Mouse (Mus musculus): Measurements from ENCODE around the gene Ypel2. TPM values are rescaled to one million over a fixed set of nuclear protein-coding genes. Genes with fewer than 3 reads are reported as not detected.

Ypel2 gene
- polyA plus RNA-seq, 1 experiment from 2014 or later: 7.1 TPM

- Histone ChIP-seq H3K36me3 (ENCODE audit: control insufficient read depth, insufficient read depth) (no peaks in the 10 kb centered on the region), H3K27me3 (replicated peaks; ENCODE audit: control insufficient read depth, insufficient read depth, low read length) (no peaks in the 10 kb centered on the region), H3K4me2 (ENCODE audit: low read length) (no peak overlapping the region), H3K9me3 (ENCODE audit: control insufficient read depth, low read length) (no peaks in the 10 kb centered on the region), H3K4me1 (replicated peaks; ENCODE audit: control insufficient read depth, insufficient read depth, low read length) (no peaks in the 10 kb centered on the region), H3K4me3 (replicated peaks; ENCODE audit: low read length) (no peak overlapping the region), H3K27ac (ENCODE audit: low read length) (no peak overlapping the region), H3K9ac (replicated peaks; ENCODE audit: low read depth, low read length) (no peak overlapping the region)
- ATAC-seq: no peak
These were observed 28.0 kb upstream of the Ypel2 start for GRCm38 (mm10) chr11:87021551-87021950.

- Histone ChIP-seq H3K9ac (replicated peaks; ENCODE audit: low read depth, low read length) (no peak overlapping the region), H3K27ac (ENCODE audit: low read length) (no peak overlapping the region), H3K4me2 (ENCODE audit: low read length) (no peak overlapping the region), H3K36me3 (ENCODE audit: control insufficient read depth, insufficient read depth) (no peaks in the 10 kb centered on the region), H3K4me1 (replicated peaks; ENCODE audit: control insufficient read depth, insufficient read depth, low read length) (no peaks in the 10 kb centered on the region), H3K4me3 (replicated peaks; ENCODE audit: low read length) (no peak overlapping the region), H3K27me3 (replicated peaks; ENCODE audit: control insufficient read depth, insufficient read depth, low read length) (no peaks in the 10 kb centered on the region), H3K9me3 (ENCODE audit: control insufficient read depth, low read length) (no peaks in the 10 kb centered on the region)
- 84% methylated on average over 5 of the region's 5 CpGs for WGBS
- ATAC-seq: no peak
These were observed 26.9 kb upstream of the Ypel2 start for GRCm38 (mm10) chr11:87020449-87020848.

GRCm38 (mm10) chr11:87019431-87019830, 25.9 kb upstream of the Ypel2 start:
- H3K4me3 ChIP-seq (replicated peaks; ENCODE audit: low read length): no peak overlapping the region
- 87% methylated on average over 8 of the region's 8 CpGs for WGBS
- no peaks in the 10 kb centered on the region for H3K9me3 ChIP-seq (ENCODE audit: control insufficient read depth, low read length)
- no peak overlapping the region for H3K9ac ChIP-seq (replicated peaks; ENCODE audit: low read depth, low read length)
- no peak overlapping the region for H3K4me2 ChIP-seq (ENCODE audit: low read length)
- ATAC-seq: no peak
- H3K27me3 ChIP-seq (replicated peaks; ENCODE audit: control insufficient read depth, insufficient read depth, low read length): no peaks in the 10 kb centered on the region
- H3K4me1 ChIP-seq (replicated peaks; ENCODE audit: control insufficient read depth, insufficient read depth, low read length): no peaks in the 10 kb centered on the region
- H3K36me3 ChIP-seq (ENCODE audit: control insufficient read depth, insufficient read depth): no peaks in the 10 kb centered on the region
- no peak overlapping the region for H3K27ac ChIP-seq (ENCODE audit: low read length)

- Histone ChIP-seq H3K36me3 (ENCODE audit: control insufficient read depth, insufficient read depth) (no peaks in the 10 kb centered on the region), H3K27ac (ENCODE audit: low read length) (no peak overlapping the region), H3K9me3 (ENCODE audit: control insufficient read depth, low read length) (no peaks in the 10 kb centered on the region), H3K9ac (replicated peaks; ENCODE audit: low read depth, low read length) (no peak overlapping the region), H3K27me3 (replicated peaks; ENCODE audit: control insufficient read depth, insufficient read depth, low read length) (no peaks in the 10 kb centered on the region), H3K4me3 (replicated peaks; ENCODE audit: low read length) (no peak overlapping the region), H3K4me2 (ENCODE audit: low read length) (no peak overlapping the region), H3K4me1 (replicated peaks; ENCODE audit: control insufficient read depth, insufficient read depth, low read length) (no peaks in the 10 kb centered on the region)
- ATAC-seq: no peak
- 69% methylated on average over 4 of the region's 4 CpGs for WGBS
These were observed 24.6 kb upstream of the Ypel2 start for GRCm38 (mm10) chr11:87018081-87018480.

- Histone ChIP-seq H3K9ac (replicated peaks; ENCODE audit: low read depth, low read length) (no peak overlapping the region), H3K27ac (ENCODE audit: low read length) (no peak overlapping the region), H3K27me3 (replicated peaks; ENCODE audit: control insufficient read depth, insufficient read depth, low read length) (no peaks in the 10 kb centered on the region), H3K36me3 (ENCODE audit: control insufficient read depth, insufficient read depth) (no peaks in the 10 kb centered on the region), H3K4me1 (replicated peaks; ENCODE audit: control insufficient read depth, insufficient read depth, low read length) (no peaks in the 10 kb centered on the region), H3K4me3 (replicated peaks; ENCODE audit: low read length) (no peak overlapping the region), H3K9me3 (ENCODE audit: control insufficient read depth, low read length) (no peaks in the 10 kb centered on the region), H3K4me2 (ENCODE audit: low read length) (no peak overlapping the region)
- 67% methylated on average over 3 of the region's 3 CpGs for WGBS
- no peak for ATAC-seq
These were observed 22.2 kb upstream of the Ypel2 start for GRCm38 (mm10) chr11:87015691-87016090.

GRCm38 (mm10) chr11:87010476-87010875, 17.0 kb upstream of the Ypel2 start:
- H3K4me1 ChIP-seq (replicated peaks; ENCODE audit: control insufficient read depth, insufficient read depth, low read length): peaks cover 7% of the 10 kb centered on the region
- WGBS: 23% methylated on average over 9 of the region's 9 CpGs
- no peak overlapping the region for H3K27ac ChIP-seq (ENCODE audit: low read length)
- no peak overlapping the region for H3K4me2 ChIP-seq (ENCODE audit: low read length)
- no peaks in the 10 kb centered on the region for H3K9me3 ChIP-seq (ENCODE audit: control insufficient read depth, low read length)
- H3K36me3 ChIP-seq (ENCODE audit: control insufficient read depth, insufficient read depth): no peaks in the 10 kb centered on the region
- ATAC-seq: no peak
- H3K27me3 ChIP-seq (replicated peaks; ENCODE audit: control insufficient read depth, insufficient read depth, low read length): no peaks in the 10 kb centered on the region
- no peak overlapping the region for H3K9ac ChIP-seq (replicated peaks; ENCODE audit: low read depth, low read length)
- no peak overlapping the region for H3K4me3 ChIP-seq (replicated peaks; ENCODE audit: low read length)

- Histone ChIP-seq H3K4me2 (ENCODE audit: low read length) (no peak overlapping the region), H3K27me3 (replicated peaks; ENCODE audit: control insufficient read depth, insufficient read depth, low read length) (no peaks in the 10 kb centered on the region), H3K4me3 (replicated peaks; ENCODE audit: low read length) (no peak overlapping the region), H3K9ac (replicated peaks; ENCODE audit: low read depth, low read length) (no peak overlapping the region), H3K27ac (ENCODE audit: low read length) (no peak overlapping the region), H3K9me3 (ENCODE audit: control insufficient read depth, low read length) (no peaks in the 10 kb centered on the region), H3K36me3 (ENCODE audit: control insufficient read depth, insufficient read depth) (no peaks in the 10 kb centered on the region), H3K4me1 (replicated peaks; ENCODE audit: control insufficient read depth, insufficient read depth, low read length) (peaks cover 7% of the 10 kb centered on the region)
- ATAC-seq: no peak
- 2% methylated on average over 8 of the region's 8 CpGs for WGBS
These were observed 13.9 kb upstream of the Ypel2 start for GRCm38 (mm10) chr11:87007371-87007770.

GRCm38 (mm10) chr11:87004960-87005755, 11.7 kb upstream of the Ypel2 start:
- 61% methylated on average over 12 of the region's 12 CpGs for WGBS

GRCm38 (mm10) chr11:87002078-87002829, 8.7 kb upstream of the Ypel2 start:
- Histone ChIP-seq H3K4me3 (replicated peaks; ENCODE audit: low read length) (no peak overlapping the region), H3K9me3 (ENCODE audit: control insufficient read depth, low read length) (no peaks in the 10 kb centered on the region), H3K4me1 (replicated peaks; ENCODE audit: control insufficient read depth, insufficient read depth, low read length) (peaks cover 3% of the 10 kb centered on the region; the same call in 1 of the 2 replicates), H3K4me2 (ENCODE audit: low read length) (no peak overlapping the region), H3K36me3 (ENCODE audit: control insufficient read depth, insufficient read depth) (no peaks in the 10 kb centered on the region), H3K27me3 (replicated peaks; ENCODE audit: control insufficient read depth, insufficient read depth, low read length) (no peaks in the 10 kb centered on the region), H3K9ac (replicated peaks; ENCODE audit: low read depth, low read length) (no peak overlapping the region), H3K27ac (ENCODE audit: low read length) (no peak overlapping the region)
- 74% methylated on average over 10 of the region's 10 CpGs for WGBS
- no peak for ATAC-seq

More at GRCm38 (mm10) chr11:87004960-87005755, 11.7 kb upstream of the Ypel2 start:
- H3K9me3 ChIP-seq (ENCODE audit: control insufficient read depth, low read length): no peaks in the 10 kb centered on the region
- H3K9ac ChIP-seq (replicated peaks; ENCODE audit: low read depth, low read length): no peak overlapping the region
- H3K4me2 ChIP-seq (ENCODE audit: low read length): no peak overlapping the region
- peaks cover 7% of the 10 kb centered on the region for H3K4me1 ChIP-seq (replicated peaks; ENCODE audit: control insufficient read depth, insufficient read depth, low read length)
- no peak for ATAC-seq
- H3K36me3 ChIP-seq (ENCODE audit: control insufficient read depth, insufficient read depth): no peaks in the 10 kb centered on the region
- no peak overlapping the region for H3K4me3 ChIP-seq (replicated peaks; ENCODE audit: low read length)
- no peaks in the 10 kb centered on the region for H3K27me3 ChIP-seq (replicated peaks; ENCODE audit: control insufficient read depth, insufficient read depth, low read length)
- no peak overlapping the region for H3K27ac ChIP-seq (ENCODE audit: low read length)
